Mouse (Mus musculus): ENCODE results near the gene Xpc. TPM values are rescaled to one million over a fixed set of nuclear protein-coding genes. Genes with fewer than 3 reads are reported as not detected.

Xpc gene
- polyA plus RNA-seq (2015; fragmentation: Nextera tagmentation; extraction: Ambion mirVana), result 18.6 and 20.5 TPM in 2 replicates

DNA sequence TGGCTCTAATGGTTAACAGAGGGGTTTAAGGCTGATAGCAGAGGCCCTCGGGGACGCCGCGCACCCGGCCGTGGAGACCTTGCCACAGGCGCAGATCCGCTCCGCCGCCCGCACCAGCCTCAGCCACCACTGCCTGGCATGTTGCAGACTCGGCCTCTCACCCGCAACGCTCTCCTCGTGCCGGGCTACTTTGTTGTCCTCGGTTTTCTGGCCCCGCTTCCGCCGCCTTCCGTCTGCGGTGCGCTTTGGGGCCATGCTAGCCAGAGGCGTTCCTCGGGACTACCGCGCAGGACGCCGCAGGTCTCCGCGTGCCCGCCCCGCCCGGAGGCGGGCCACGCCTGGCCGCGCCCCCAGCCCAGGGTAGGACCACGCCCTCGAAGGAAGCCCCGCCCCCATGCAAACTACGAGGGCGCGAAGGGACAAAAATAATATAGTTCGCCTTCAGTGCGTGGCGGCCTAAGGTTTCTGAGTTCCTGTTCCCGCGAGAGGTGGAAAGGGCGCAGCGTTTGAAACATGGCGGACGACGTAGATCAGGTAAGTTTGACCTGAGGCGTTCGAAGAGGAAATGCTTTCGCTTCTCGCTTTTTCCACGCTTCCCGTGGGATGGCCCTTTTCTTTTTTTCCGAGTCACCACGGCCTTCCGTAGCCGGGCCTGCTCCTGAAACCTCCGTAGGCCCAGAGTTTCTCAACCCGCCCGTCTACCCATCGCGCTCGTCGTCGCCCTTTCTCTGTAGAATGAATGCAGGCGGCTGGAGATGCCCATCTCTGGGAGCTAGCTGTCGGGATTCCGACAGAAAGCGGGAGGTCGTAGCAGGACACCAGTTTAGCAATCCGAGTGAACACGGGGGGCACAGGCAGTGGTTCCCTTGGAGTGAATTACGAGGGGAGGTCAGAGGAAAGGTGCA lies at the start of gene Xpc, which contains the start of gene Lsm3:
TSS of gene Xpc (minus strand) at position 344 of the 905 bp plus-strand sequence.
TSS of gene Lsm3 (plus strand) at position 384 of the 905 bp plus-strand sequence.
- peak within 1 kb of the TSS; percentile 86 for H3K4me2 ChIP-seq
- H3K4me3 ChIP-seq, result peak within 1 kb of the TSS; percentile 84
- H3K4me1 ChIP-seq, result peaks cover 18% of the 10 kb centered on the region
- H3K27ac ChIP-seq, result peak within 1 kb of the TSS; percentile 44; the same call in 1 of the 2 replicates
- peak within 1 kb of the TSS; percentile 90 for H3K9ac ChIP-seq
- WGBS, result under 1% methylated on average over 79 of the region's 80 CpGs
- H3K9me3 ChIP-seq (replicated peaks), result no peaks in the 10 kb centered on the region
- no peaks in the 10 kb centered on the region for H3K27me3 ChIP-seq
- peaks cover 30% of the 10 kb centered on the region for H3K36me3 ChIP-seq (ENCODE audit: poor library complexity, severe bottlenecking)
- peak; percentile 99 for ATAC-seq

DNA sequence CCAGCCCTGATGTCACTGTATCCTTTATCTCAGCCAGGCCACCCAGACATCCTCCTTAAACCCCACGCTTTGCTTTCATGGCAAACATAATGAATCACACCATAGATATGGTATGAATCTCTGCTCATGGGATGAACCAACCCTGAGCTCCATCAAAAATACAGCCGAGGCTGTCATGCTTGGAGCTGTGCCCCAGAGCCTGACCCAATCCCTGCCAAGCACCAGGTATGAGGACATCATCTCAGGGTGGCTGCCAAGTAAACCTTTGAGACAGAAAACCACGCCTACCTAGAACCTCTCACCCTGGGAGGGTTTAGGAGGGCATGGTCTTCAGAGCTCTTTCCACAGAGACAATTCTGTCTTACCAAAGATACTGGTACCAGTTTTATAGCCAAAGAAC lies 47.3 kb upstream of the Xpc start:
- ATAC-seq, result no peak
- no peak overlapping the region for H3K27ac ChIP-seq
- no peak overlapping the region for H3K4me3 ChIP-seq
- no peaks in the 10 kb centered on the region for H3K9me3 ChIP-seq (replicated peaks)
- H3K4me1 ChIP-seq, result 0 out of 2 replicates have a peak, but pooled peaks cover 4% of the 10 kb centered on the region
- no peaks in the 10 kb centered on the region for H3K36me3 ChIP-seq (ENCODE audit: poor library complexity, severe bottlenecking)
- no peak overlapping the region for H3K9ac ChIP-seq
- no peaks in the 10 kb centered on the region for H3K27me3 ChIP-seq
- 83% methylated on average over 3 of the region's 3 CpGs for WGBS
- H3K4me2 ChIP-seq, result no peak overlapping the region

DNA sequence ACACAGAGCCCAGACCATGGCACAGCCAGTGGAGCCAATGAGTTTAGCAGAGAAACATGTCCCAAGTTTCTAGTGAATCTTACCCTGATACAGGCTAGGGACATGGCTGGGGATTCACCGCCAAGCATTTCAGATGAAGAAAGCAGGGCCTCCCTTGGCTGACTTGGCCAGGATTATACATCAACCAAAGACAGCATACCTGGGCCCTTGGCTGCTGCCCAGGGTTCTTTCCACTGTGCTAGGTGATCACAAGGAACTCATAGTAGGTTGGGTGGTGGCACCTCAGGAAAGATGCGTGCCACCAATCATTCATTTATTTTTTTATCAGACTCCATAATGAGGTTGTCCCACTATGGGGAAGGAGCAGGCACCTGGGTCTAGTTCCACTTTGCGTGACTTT lies 44.5 kb upstream of the Xpc start:
- Histone ChIP-seq H3K4me2 (no peak overlapping the region), H3K27me3 (no peaks in the 10 kb centered on the region), H3K36me3 (ENCODE audit: poor library complexity, severe bottlenecking) (no peaks in the 10 kb centered on the region), H3K4me1 (0 out of 2 replicates have a peak, but pooled peaks cover 4% of the 10 kb centered on the region), H3K27ac (no peak overlapping the region), H3K9ac (no peak overlapping the region), H3K9me3 (replicated peaks) (no peaks in the 10 kb centered on the region), H3K4me3 (no peak overlapping the region)
- 95% methylated on average over 3 of the region's 3 CpGs for WGBS
- ATAC-seq, result no peak

DNA sequence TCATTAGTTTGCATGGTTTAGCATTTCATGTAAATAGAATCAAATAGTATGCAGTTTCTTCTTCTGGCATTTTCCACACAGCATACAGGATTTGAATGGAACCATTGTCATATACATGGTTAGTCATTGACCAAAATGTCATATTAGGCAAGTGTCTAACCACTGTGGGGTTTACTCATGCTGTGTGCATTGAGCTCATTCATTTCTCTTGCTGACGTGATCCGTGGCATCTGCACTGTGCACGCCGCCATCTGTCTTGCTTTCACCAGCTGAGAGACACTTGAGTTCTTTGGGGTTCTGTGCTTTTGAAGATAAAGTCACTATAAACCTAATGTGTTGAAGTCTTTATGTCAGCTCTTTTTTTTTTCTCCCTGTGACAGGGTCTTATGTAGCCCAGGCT lies 43.7 kb upstream of the Xpc start:
- Histone ChIP-seq H3K9me3 (replicated peaks) (no peaks in the 10 kb centered on the region), H3K4me3 (no peak overlapping the region), H3K9ac (no peak overlapping the region), H3K27me3 (no peaks in the 10 kb centered on the region), H3K4me1 (0 out of 2 replicates have a peak, but pooled peaks cover 4% of the 10 kb centered on the region), H3K27ac (no peak overlapping the region), H3K4me2 (no peak overlapping the region), H3K36me3 (ENCODE audit: poor library complexity, severe bottlenecking) (no peaks in the 10 kb centered on the region)
- 77% methylated on average over 4 of the region's 4 CpGs for WGBS
- ATAC-seq, result no peak

DNA sequence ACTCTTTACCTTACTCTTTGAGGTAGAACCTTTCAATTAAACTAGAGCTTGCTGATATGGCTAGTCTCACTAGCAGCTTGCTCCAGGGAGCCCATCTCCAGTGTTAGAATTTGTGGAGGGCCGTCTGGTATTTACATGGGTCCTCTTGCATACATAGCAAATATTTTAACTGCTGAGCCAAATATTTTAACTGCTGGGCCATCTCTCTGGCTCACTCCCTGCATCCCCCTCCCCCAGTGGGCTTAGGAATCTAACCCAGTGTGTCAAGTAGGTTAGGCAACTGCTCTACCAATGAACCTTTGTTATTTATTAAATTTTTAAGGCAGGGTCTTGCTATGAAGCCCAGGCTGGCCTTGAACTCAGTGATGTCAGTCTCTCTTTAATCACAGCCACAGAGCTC lies 42.9 kb upstream of the Xpc start:
- 69% methylated on average over 1 of the region's 1 CpGs for WGBS
- Histone ChIP-seq H3K4me1 (0 out of 2 replicates have a peak, but pooled peaks cover 4% of the 10 kb centered on the region), H3K9ac (no peak overlapping the region), H3K36me3 (ENCODE audit: poor library complexity, severe bottlenecking) (no peaks in the 10 kb centered on the region), H3K9me3 (replicated peaks) (no peaks in the 10 kb centered on the region), H3K27me3 (no peaks in the 10 kb centered on the region), H3K4me3 (no peak overlapping the region), H3K4me2 (no peak overlapping the region), H3K27ac (no peak overlapping the region)
- ATAC-seq, result no peak

DNA sequence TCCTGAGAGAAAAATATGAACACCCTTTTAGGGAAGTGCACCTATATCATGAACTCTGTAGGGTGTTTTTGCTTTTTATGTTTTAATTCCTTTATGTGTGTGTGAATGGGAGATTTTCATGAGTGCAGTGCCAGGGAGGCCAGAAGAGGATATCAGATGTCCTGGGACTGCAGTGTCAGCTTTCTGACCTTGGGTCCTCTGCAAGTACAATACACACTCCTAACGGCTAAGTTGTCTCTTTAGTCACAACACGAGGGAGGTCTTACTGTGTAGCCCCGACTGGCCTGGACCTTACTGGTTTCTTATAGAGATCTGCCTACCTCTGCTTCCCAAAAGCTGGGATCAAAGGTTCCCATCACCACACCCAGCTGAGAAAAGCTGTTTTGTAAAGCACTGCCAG lies 37.0 kb upstream of the Xpc start:
- no peak for ATAC-seq
- no peak overlapping the region for H3K4me3 ChIP-seq
- WGBS, result 60% methylated on average over 3 of the region's 3 CpGs
- H3K27me3 ChIP-seq, result no peaks in the 10 kb centered on the region
- no peaks in the 10 kb centered on the region for H3K4me1 ChIP-seq
- no peaks in the 10 kb centered on the region for H3K9me3 ChIP-seq (replicated peaks)
- H3K4me2 ChIP-seq, result no peak overlapping the region
- no peaks in the 10 kb centered on the region for H3K36me3 ChIP-seq (ENCODE audit: poor library complexity, severe bottlenecking)
- no peak overlapping the region for H3K27ac ChIP-seq
- no peak overlapping the region for H3K9ac ChIP-seq

DNA sequence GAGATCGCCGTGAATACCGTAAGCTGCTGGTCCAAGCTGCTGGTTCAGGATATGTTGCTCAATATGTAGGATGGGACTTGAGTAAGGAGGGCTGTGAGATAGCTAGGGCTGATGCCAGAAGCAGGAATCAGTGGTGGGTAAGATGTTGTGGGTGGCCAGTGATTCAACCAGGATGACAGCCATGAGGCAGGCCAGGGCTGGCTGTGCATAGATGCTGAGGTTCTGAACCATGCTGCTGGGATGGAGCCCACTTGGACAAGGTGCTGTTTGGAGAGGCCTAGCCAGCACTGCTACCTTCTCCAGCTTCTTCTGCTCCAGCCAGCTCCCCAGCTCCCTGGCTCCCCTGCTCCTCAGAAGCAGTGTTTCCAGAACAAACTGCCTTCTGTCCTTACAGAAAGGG lies 36.0 kb upstream of the Xpc start:
- H3K9me3 ChIP-seq (replicated peaks), result no peaks in the 10 kb centered on the region
- no peaks in the 10 kb centered on the region for H3K27me3 ChIP-seq
- H3K9ac ChIP-seq, result no peak overlapping the region
- no peak overlapping the region for H3K27ac ChIP-seq
- H3K4me1 ChIP-seq, result no peaks in the 10 kb centered on the region
- no peak overlapping the region for H3K4me2 ChIP-seq
- H3K4me3 ChIP-seq, result no peak overlapping the region
- H3K36me3 ChIP-seq (ENCODE audit: poor library complexity, severe bottlenecking), result no peaks in the 10 kb centered on the region
- ATAC-seq, result no peak
- WGBS, result 95% methylated on average over 3 of the region's 3 CpGs

DNA sequence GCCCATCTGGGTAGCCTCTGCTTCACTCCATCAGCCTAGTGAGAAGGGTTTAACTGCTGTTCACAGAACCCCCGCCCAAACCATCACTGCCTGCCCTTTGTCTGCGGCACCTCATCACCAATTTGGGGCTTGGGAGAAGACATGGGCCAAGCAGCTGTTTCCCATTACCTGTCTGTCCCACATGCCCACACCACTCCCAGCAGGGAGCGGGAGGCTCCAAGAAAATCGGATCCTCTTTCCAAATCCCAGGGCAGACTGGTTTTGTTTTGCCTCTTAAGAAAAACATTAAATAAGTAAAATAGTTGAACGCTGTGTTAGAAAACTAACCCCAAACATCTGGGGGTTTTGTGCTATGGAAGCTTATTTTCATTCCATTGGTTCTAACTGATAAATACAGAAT lies 33.9 kb upstream of the Xpc start:
- WGBS, result 81% methylated on average over 5 of the region's 5 CpGs
- Histone ChIP-seq H3K27ac (no peak overlapping the region), H3K4me3 (no peak overlapping the region), H3K36me3 (ENCODE audit: poor library complexity, severe bottlenecking) (no peaks in the 10 kb centered on the region), H3K9me3 (replicated peaks) (no peaks in the 10 kb centered on the region), H3K27me3 (no peaks in the 10 kb centered on the region), H3K9ac (no peak overlapping the region), H3K4me2 (no peak overlapping the region), H3K4me1 (no peaks in the 10 kb centered on the region)
- no peak for ATAC-seq

DNA sequence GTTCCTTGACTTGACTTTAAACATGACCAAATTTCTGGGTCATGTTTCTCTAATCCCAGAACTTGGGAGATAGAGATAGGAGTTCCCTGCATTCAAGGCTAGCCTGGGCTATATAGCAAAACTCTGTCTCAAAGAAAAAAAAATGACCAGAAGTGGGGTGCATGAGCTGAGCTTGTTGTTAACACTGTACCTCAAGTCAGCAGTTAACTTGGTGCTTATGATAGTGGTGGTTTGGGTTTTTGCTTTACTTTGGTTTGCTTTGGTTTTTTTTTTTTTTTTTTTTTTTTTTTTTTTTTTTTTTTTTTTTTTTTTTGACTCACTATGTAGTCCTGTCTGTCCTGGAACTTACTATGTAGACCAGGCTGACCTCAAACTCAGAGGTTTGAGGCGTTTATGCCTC lies 31.6 kb upstream of the Xpc start:
- ATAC-seq, result no peak
- no peaks in the 10 kb centered on the region for H3K36me3 ChIP-seq (ENCODE audit: poor library complexity, severe bottlenecking)
- H3K9me3 ChIP-seq (replicated peaks), result no peaks in the 10 kb centered on the region
- H3K9ac ChIP-seq, result no peak overlapping the region
- H3K27me3 ChIP-seq, result no peaks in the 10 kb centered on the region
- H3K4me3 ChIP-seq, result no peak overlapping the region
- H3K4me1 ChIP-seq, result no peaks in the 10 kb centered on the region
- WGBS, result 59% methylated on average over 1 of the region's 1 CpGs
- H3K27ac ChIP-seq, result no peak overlapping the region
- no peak overlapping the region for H3K4me2 ChIP-seq

DNA sequence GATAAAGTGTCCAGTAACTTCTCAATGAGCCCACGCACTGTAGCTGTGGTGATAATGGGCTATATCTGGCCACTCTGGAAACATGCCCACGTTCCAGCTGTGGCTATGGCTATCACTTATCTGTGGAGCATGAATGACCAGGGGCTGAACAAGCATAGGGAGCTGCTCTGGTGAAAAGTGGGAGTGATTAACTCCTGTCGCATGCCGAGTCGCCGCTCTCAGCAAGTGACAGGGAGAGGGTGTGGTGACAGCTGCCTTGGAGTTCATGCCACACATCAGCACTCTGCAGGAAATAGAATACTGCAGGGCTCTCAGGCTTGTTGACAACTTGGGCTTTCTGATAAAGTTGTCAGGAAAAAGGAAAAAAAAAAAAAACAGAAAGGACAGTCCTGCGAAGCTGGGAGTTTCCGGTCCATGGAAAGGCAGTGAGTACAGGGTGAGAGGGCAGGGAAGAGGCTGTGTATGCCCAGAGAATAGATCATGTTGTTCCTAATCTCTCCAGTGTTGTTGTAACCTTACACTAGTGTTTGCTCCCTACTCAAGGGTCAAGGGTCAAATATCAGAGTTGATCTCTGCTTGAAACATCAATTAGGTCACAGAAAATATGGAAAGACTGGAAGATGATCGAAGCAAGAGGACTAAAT lies 30.7 kb upstream of the Xpc start:
- Histone ChIP-seq H3K9me3 (replicated peaks) (no peaks in the 10 kb centered on the region), H3K27me3 (no peaks in the 10 kb centered on the region), H3K4me3 (no peak overlapping the region), H3K36me3 (ENCODE audit: poor library complexity, severe bottlenecking) (no peaks in the 10 kb centered on the region), H3K9ac (no peak overlapping the region), H3K4me1 (no peaks in the 10 kb centered on the region), H3K27ac (no peak overlapping the region), H3K4me2 (no peak overlapping the region)
- WGBS, result 78% methylated on average over 9 of the region's 9 CpGs
- no peak for ATAC-seq

DNA sequence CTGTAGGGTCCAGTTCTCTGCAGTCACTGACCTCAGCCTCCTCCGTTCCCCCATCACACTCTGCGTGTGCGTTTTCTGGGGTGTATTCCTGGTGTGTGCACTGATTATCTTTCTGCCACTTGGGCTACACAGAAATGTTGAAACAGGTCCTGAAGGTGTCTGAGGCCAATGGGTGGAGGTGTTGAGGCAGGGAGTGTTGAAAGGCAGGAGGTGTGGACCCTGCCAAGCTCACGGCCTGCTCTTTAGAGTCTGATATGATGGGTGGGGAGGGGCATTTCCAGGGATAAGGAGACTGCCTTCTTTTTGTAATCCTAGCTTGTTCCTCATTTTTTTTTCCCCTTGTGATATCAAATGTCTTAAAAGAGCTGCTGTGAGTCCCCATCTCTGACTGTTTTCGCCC lies 27.4 kb upstream of the Xpc start:
- no peaks in the 10 kb centered on the region for H3K9me3 ChIP-seq (replicated peaks)
- H3K4me1 ChIP-seq, result no peaks in the 10 kb centered on the region
- no peak overlapping the region for H3K4me2 ChIP-seq
- WGBS, result 86% methylated on average over 5 of the region's 5 CpGs
- H3K27me3 ChIP-seq, result no peaks in the 10 kb centered on the region
- H3K4me3 ChIP-seq, result no peak overlapping the region
- H3K9ac ChIP-seq, result no peak overlapping the region
- H3K36me3 ChIP-seq (ENCODE audit: poor library complexity, severe bottlenecking), result no peaks in the 10 kb centered on the region
- no peak overlapping the region for H3K27ac ChIP-seq
- no peak for ATAC-seq

DNA sequence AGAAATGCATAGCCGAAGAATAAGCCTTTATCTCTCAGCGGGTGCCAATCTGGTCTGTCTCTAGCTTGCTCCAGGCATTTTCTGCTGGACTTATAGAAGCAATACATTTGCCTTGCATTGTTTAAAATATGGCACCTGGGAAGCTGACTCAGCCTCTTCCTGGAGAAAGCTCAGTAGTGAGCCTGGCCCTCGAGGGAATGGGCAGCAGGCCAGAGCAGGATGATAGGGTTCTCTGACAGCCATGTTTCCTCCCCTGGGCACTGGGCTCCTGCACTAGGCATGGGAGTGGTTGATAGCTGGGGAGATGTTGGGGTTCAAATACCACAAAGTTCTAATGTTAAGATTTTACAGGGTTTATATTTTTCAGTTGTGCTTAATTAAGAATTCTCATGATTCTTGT lies 25.6 kb upstream of the Xpc start:
- WGBS, result 67% methylated on average over 3 of the region's 3 CpGs
- Histone ChIP-seq H3K4me1 (no peaks in the 10 kb centered on the region), H3K27ac (no peak overlapping the region), H3K27me3 (no peaks in the 10 kb centered on the region), H3K4me2 (no peak overlapping the region), H3K4me3 (no peak overlapping the region), H3K9ac (no peak overlapping the region), H3K9me3 (replicated peaks) (no peaks in the 10 kb centered on the region), H3K36me3 (ENCODE audit: poor library complexity, severe bottlenecking) (no peaks in the 10 kb centered on the region)
- no peak for ATAC-seq
